Mouse (Mus musculus) limb, embryonic 14.5 days (tissue): Measurements from ENCODE around the gene Enpp3. TPM values are rescaled to one million over a fixed set of nuclear protein-coding genes. Genes with fewer than 3 reads are reported as not detected.
A peak's percentile ranks its signal among the peaks of the same experiment; 100 is the strongest.

Experiments
- ATAC-seq: fragments of 200-750 bp; cut with Nextera tagmentation; 2 replicates; pipeline ENCODE4 v1.8.0; 2017; ENCODE audit warnings: low read depth, moderate number of reproducible peaks, moderate TSS enrichment; ENCODE audit not compliant: low FRiP score
- DNase-seq: peaks from one replicate; pipeline ENCODE4 v3.0.0-alpha.2; 2015; ENCODE audit warnings: low spot score
- H3K27ac ChIP-seq: fragments of 300-500 bp; sonication (generic); replicated peaks from 2 replicates; pipeline ENCODE4 v1.5.1; 2014; ENCODE audit warnings: low read depth, mild to moderate bottlenecking, low read length, moderate library complexity, mixed read lengths
- H3K27me3 ChIP-seq: fragments of 300-500 bp; sonication (generic); 2 replicates; pipeline ENCODE4 v1.6.1; 2014; ENCODE audit warnings: low read length, mixed read lengths; ENCODE audit not compliant: control insufficient read depth, insufficient read depth
- H3K36me3 ChIP-seq: fragments of 300-500 bp; sonication (generic); 2 replicates; pipeline ENCODE4 v1.6.1; 2014; ENCODE audit warnings: mild to moderate bottlenecking, low read length, moderate library complexity, mixed read lengths; ENCODE audit not compliant: control insufficient read depth, insufficient read depth
- H3K4me1 ChIP-seq: fragments of 300-500 bp; sonication (generic); 2 replicates; pipeline ENCODE4 v1.6.1; 2014; ENCODE audit warnings: antibody characterized with exemption, low read length, mixed read lengths; ENCODE audit not compliant: control insufficient read depth, insufficient read depth
- H3K4me2 ChIP-seq: fragments of 300-500 bp; sonication (generic); replicated peaks from 2 replicates; pipeline ENCODE4 v1.6.1; 2014; ENCODE audit warnings: low read depth, mild to moderate bottlenecking, low read length, moderate library complexity; ENCODE audit not compliant: severe bottlenecking
- H3K4me3 ChIP-seq: fragments of 300-500 bp; sonication (generic); replicated peaks from 2 replicates; pipeline ENCODE4 v1.5.1; 2014; ENCODE audit warnings: low read length
- H3K9ac ChIP-seq: fragments of 300-500 bp; sonication (generic); 2 replicates; pipeline ENCODE4 v1.6.1; 2014; ENCODE audit warnings: mild to moderate bottlenecking, low read depth, low read length, moderate library complexity; ENCODE audit not compliant: severe bottlenecking
- H3K9me3 ChIP-seq: fragments of 300-500 bp; sonication (generic); 2 replicates; pipeline ENCODE4 v1.6.1; 2016; ENCODE audit warnings: low read length; ENCODE audit not compliant: control insufficient read depth
- POLR2A ChIP-seq: fragments of 200-500 bp; IDR thresholded peaks from 2 replicates; pipeline ENCODE4 v1.8.0; 2012; ENCODE audit warnings: inconsistent platforms, mild to moderate bottlenecking, moderate library complexity, borderline replicate concordance; ENCODE audit not compliant: insufficient read depth, insufficient read length; ENCODE audit errors: extremely low read depth
- WGBS: fragments of 180-500 bp; shearing (Covaris S2); extraction: QIAGEN DNeasy Blood & Tissue Kit; methylation state at CpG from one replicate; pipeline ENCODE4 v1.1.7; 2014; 5-methylcytosine and 5-hydroxymethylcytosine counted together
- polyA plus RNA-seq, 2 experiments: library from polyadenylated mRNA; depleted of rRNA in 1 of 2; stranded (reverse) in 1 of 2; unstranded in 1 of 2; fragments of >200 nt; fragmentation: Nextera tagmentation in 1 of 2; extraction: Ambion mirVana in 1 of 2; gene quantifications; 2 replicates each; pipeline versions ENCODE4 v1.2.1 to v1.2.3; 2012 to 2014

Enpp3 gene
- polyA plus RNA-seq, 2 experiments: 6.0 to 8.0 TPM

- 84% methylated on average over 4 of the region's 4 CpGs for WGBS
- no peaks in the 10 kb centered on the region for H3K36me3 ChIP-seq
- peaks cover 10% of the 10 kb centered on the region; the same call in 1 of the 2 replicates for H3K4me1 ChIP-seq
- DNase-seq (no peak), ATAC-seq (no peak)
- no peak overlapping the region for H3K4me2 ChIP-seq
- H3K4me3 ChIP-seq: no peak overlapping the region
- no peaks in the 10 kb centered on the region for H3K9me3 ChIP-seq
- H3K9ac ChIP-seq: no peak overlapping the region
- no peaks in the 10 kb centered on the region for H3K27me3 ChIP-seq
- TF ChIP-seq POLR2A: no peak
- no peak overlapping the region for H3K27ac ChIP-seq
Measured at GRCm38 (mm10) chr10:24828136-24828535, 14.5 kb downstream of the Enpp3 start.

- DNase-seq (no peak), ATAC-seq (no peak)
- H3K27me3 ChIP-seq: no peaks in the 10 kb centered on the region
- H3K9me3 ChIP-seq: no peaks in the 10 kb centered on the region
- TF ChIP-seq POLR2A: no peak
- no peak overlapping the region for H3K4me2 ChIP-seq
- H3K36me3 ChIP-seq: no peaks in the 10 kb centered on the region
- no peak overlapping the region for H3K9ac ChIP-seq
- H3K27ac ChIP-seq: no peak overlapping the region
- no peak overlapping the region for H3K4me3 ChIP-seq
- 63% methylated on average over 6 of the region's 6 CpGs for WGBS
- H3K4me1 ChIP-seq: peaks cover 11% of the 10 kb centered on the region; the same call in 1 of the 2 replicates
Measured at GRCm38 (mm10) chr10:24826130-24826529, 16.5 kb downstream of the Enpp3 start.

- TF ChIP-seq POLR2A: no peak
- Histone ChIP-seq H3K27me3 (no peaks in the 10 kb centered on the region), H3K9ac (no peak overlapping the region), H3K4me1 (peaks cover 11% of the 10 kb centered on the region; the same call in 1 of the 2 replicates), H3K4me2 (no peak overlapping the region), H3K4me3 (no peak overlapping the region), H3K27ac (no peak overlapping the region), H3K9me3 (no peaks in the 10 kb centered on the region), H3K36me3 (no peaks in the 10 kb centered on the region)
- WGBS: 91% methylated on average over 7 of the region's 7 CpGs
- DNase-seq (no peak), ATAC-seq (no peak)
Measured at GRCm38 (mm10) chr10:24825456-24826081, 17.1 kb downstream of the Enpp3 start.

- Histone ChIP-seq H3K4me3 (no peak overlapping the region), H3K4me1 (peaks cover 12% of the 10 kb centered on the region; the same call in 1 of the 2 replicates), H3K36me3 (no peaks in the 10 kb centered on the region), H3K27me3 (no peaks in the 10 kb centered on the region), H3K4me2 (no peak overlapping the region), H3K9me3 (no peaks in the 10 kb centered on the region), H3K27ac (no peak overlapping the region), H3K9ac (no peak overlapping the region)
- no peak for TF ChIP-seq POLR2A
- DNase-seq: no peak
- 90% methylated on average over 8 of the region's 8 CpGs for WGBS
- no peak for ATAC-seq
Measured at GRCm38 (mm10) chr10:24824621-24825020, 18.0 kb downstream of the Enpp3 start.

DNA sequence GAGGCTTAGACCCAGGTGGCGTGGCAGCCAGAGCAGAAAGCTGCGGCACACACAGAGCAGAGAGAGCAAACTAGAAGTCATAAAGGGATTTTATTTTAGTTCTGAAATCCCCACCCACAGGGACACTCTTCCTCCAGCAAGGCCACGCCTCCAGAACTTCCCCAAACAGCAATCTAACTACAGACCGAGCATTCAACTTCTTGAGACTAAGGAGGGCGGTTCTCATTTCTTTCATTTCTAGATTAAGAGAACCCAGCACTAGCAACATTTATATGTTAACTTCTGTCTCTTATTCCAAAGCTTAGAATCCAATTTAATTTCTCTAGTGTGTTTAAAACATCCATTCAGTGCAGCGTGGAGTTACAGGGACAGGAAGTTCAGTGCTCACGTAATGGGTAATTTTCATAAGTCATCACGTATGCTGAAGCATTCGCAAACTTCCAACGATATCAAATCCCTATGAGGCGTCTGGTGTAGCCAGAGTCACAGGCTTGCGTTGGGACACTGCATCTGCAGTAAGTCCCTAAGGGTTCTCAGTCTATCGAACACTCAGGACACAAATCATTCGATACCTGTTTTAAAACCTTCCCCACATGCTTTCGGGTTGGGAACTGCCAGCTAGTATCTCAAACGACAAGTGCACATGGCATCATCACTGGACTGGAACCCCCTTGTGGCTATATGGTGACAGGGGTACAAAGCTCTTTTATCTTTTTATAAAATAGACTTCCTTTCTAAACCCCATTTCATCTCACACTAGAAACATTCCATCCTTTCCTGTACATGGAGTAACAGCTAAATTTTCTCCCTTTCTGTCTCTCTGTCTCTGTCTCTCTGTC, 18.7 kb downstream of the Enpp3 start:
- TF ChIP-seq POLR2A: no peak
- peak overlapping the region; percentile 1; the same call in 1 of the 2 replicates for H3K4me2 ChIP-seq
- 52% methylated on average over 16 of the region's 16 CpGs for WGBS
- H3K27me3 ChIP-seq: no peaks in the 10 kb centered on the region
- H3K9ac ChIP-seq: no peak overlapping the region
- ATAC-seq (peak; percentile 70), DNase-seq (no peak)
- no peak overlapping the region for H3K4me3 ChIP-seq
- H3K9me3 ChIP-seq: no peaks in the 10 kb centered on the region
- H3K36me3 ChIP-seq: no peaks in the 10 kb centered on the region
- no peak overlapping the region; the same call in 1 of the 2 replicates for H3K27ac ChIP-seq
- peaks cover 15% of the 10 kb centered on the region; the same call in 1 of the 2 replicates for H3K4me1 ChIP-seq
